Mouse (Mus musculus): ENCODE results near the gene Grem1. TPM values are rescaled to one million over a fixed set of nuclear protein-coding genes. Genes with fewer than 3 reads are reported as not detected.

Grem1 gene
- polyA plus RNA-seq, 1 experiment from 2014 or later = 0.08 TPM

DNA sequence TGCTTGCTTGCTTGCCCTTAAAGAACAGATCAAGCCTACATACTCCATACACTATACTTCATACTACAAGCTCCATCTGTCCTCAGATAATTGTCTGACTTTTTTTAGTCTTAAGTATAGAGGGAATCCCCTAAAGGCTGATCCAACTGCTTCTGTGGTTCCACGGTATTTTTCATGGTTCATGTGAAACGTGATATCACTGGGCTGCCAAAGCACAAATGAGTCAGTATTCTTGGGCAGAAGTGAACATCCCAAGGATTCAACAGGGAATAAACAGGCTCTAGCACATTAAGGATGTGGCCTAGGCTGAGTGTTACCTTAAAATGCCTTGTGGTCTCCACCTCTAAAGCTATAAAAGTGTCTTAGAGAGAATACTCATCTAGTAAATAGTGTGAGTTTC lies 45.0 kb downstream of the Grem1 start:
- Histone ChIP-seq H3K27me3 (ENCODE audit: control insufficient read depth, insufficient read depth, low read depth, low read length) (no peaks in the 10 kb centered on the region), H3K4me3 (ENCODE audit: low read depth, low read length) (no peak overlapping the region), H3K9me3 (replicated peaks; ENCODE audit: control insufficient read depth, low read length) (no peaks in the 10 kb centered on the region), H3K27ac (ENCODE audit: low read length) (no peak overlapping the region), H3K4me2 (ENCODE audit: low read depth, low read length) (no peak overlapping the region), H3K4me1 (ENCODE audit: control insufficient read depth, low read depth, low read length) (no peaks in the 10 kb centered on the region), H3K9ac (ENCODE audit: low read depth, low read length) (no peak overlapping the region), H3K36me3 (ENCODE audit: control insufficient read depth, insufficient read depth) (no peaks in the 10 kb centered on the region)
- no peak for ATAC-seq (ENCODE audit: low read depth)
- 40% methylated on average over 2 of the region's 2 CpGs for WGBS (ENCODE audit: insufficient replicate concordance)

GRCm38 (mm10) chr2:113707507-113707906 lies 50.9 kb downstream of the Grem1 start:
- H3K4me3 ChIP-seq (ENCODE audit: low read depth, low read length) = no peak overlapping the region
- no peaks in the 10 kb centered on the region for H3K27me3 ChIP-seq (ENCODE audit: control insufficient read depth, insufficient read depth, low read depth, low read length)
- WGBS (ENCODE audit: insufficient replicate concordance) = 63% methylated on average over 4 of the region's 4 CpGs
- ATAC-seq (ENCODE audit: low read depth) = no peak
- H3K36me3 ChIP-seq (ENCODE audit: control insufficient read depth, insufficient read depth) = no peaks in the 10 kb centered on the region
- no peaks in the 10 kb centered on the region for H3K4me1 ChIP-seq (ENCODE audit: control insufficient read depth, low read depth, low read length)
- no peak overlapping the region for H3K27ac ChIP-seq (ENCODE audit: low read length)
- H3K4me2 ChIP-seq (ENCODE audit: low read depth, low read length) = no peak overlapping the region
- no peak overlapping the region for H3K9ac ChIP-seq (ENCODE audit: low read depth, low read length)
- no peaks in the 10 kb centered on the region for H3K9me3 ChIP-seq (replicated peaks; ENCODE audit: control insufficient read depth, low read length)

- WGBS (ENCODE audit: insufficient replicate concordance) = 48% methylated on average over 5 of the region's 5 CpGs
- H3K9me3 ChIP-seq (replicated peaks; ENCODE audit: control insufficient read depth, low read length) = no peaks in the 10 kb centered on the region
- H3K27ac ChIP-seq (ENCODE audit: low read length) = no peak overlapping the region
- no peak overlapping the region for H3K4me2 ChIP-seq (ENCODE audit: low read depth, low read length)
- no peaks in the 10 kb centered on the region for H3K27me3 ChIP-seq (ENCODE audit: control insufficient read depth, insufficient read depth, low read depth, low read length)
- H3K9ac ChIP-seq (ENCODE audit: low read depth, low read length) = no peak overlapping the region
- no peaks in the 10 kb centered on the region for H3K36me3 ChIP-seq (ENCODE audit: control insufficient read depth, insufficient read depth)
- H3K4me1 ChIP-seq (ENCODE audit: control insufficient read depth, low read depth, low read length) = no peaks in the 10 kb centered on the region
- ATAC-seq (ENCODE audit: low read depth) = no peak
- H3K4me3 ChIP-seq (ENCODE audit: low read depth, low read length) = no peak overlapping the region
Measured at GRCm38 (mm10) chr2:113701507-113701906, 56.9 kb downstream of the Grem1 start.

DNA sequence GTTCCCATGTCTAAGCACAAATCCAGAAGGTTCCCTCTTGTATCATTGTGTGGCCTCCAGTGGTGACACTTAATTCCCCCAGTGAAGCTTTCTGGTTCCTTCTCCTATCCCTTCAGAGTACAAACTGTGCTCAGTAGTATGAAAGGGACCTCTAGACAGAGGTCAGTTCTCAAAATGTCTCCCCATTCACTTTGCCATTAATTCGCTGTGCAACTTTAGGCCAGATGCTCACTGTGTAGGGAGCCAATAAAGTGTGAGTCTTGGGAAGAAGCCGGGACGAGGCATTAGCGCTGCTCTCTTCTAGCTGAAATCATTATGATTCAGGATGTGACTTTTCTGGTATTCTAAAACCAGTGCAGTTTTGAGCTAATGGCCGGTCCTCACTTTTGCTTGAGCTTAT lies 61.8 kb downstream of the Grem1 start:
- H3K4me2 ChIP-seq (ENCODE audit: low read depth, low read length) = no peak overlapping the region
- no peaks in the 10 kb centered on the region for H3K9me3 ChIP-seq (replicated peaks; ENCODE audit: control insufficient read depth, low read length)
- H3K4me1 ChIP-seq (ENCODE audit: control insufficient read depth, low read depth, low read length) = no peaks in the 10 kb centered on the region
- no peak overlapping the region for H3K9ac ChIP-seq (ENCODE audit: low read depth, low read length)
- ATAC-seq (ENCODE audit: low read depth) = no peak
- H3K27me3 ChIP-seq (ENCODE audit: control insufficient read depth, insufficient read depth, low read depth, low read length) = no peaks in the 10 kb centered on the region
- 80% methylated on average over 5 of the region's 5 CpGs for WGBS (ENCODE audit: insufficient replicate concordance)
- H3K36me3 ChIP-seq (ENCODE audit: control insufficient read depth, insufficient read depth) = no peaks in the 10 kb centered on the region
- H3K4me3 ChIP-seq (ENCODE audit: low read depth, low read length) = no peak overlapping the region
- no peak overlapping the region for H3K27ac ChIP-seq (ENCODE audit: low read length)

DNA sequence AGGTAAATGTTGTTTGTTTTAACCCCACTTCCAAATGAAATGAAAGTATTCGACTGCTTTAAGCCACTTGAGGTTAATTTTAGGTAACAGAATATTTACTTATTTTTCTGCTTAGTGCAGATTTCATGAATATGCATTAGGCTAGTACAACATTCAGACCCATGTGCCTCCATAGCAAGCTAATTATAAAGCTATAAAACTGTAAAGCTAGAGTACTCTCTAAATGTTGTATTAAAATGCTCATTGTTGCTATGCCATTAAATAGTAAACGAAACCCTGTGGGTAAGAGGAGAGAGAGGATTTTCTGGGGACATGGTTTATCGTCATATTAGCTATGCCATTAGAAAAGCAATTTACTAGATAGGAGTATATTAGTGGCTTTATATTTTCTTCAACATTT lies 62.2 kb downstream of the Grem1 start:
- H3K9ac ChIP-seq (ENCODE audit: low read depth, low read length) = no peak overlapping the region
- H3K4me1 ChIP-seq (ENCODE audit: control insufficient read depth, low read depth, low read length) = no peaks in the 10 kb centered on the region
- no peaks in the 10 kb centered on the region for H3K27me3 ChIP-seq (ENCODE audit: control insufficient read depth, insufficient read depth, low read depth, low read length)
- no peak overlapping the region for H3K27ac ChIP-seq (ENCODE audit: low read length)
- H3K9me3 ChIP-seq (replicated peaks; ENCODE audit: control insufficient read depth, low read length) = no peaks in the 10 kb centered on the region
- no peak overlapping the region for H3K4me3 ChIP-seq (ENCODE audit: low read depth, low read length)
- no peaks in the 10 kb centered on the region for H3K36me3 ChIP-seq (ENCODE audit: control insufficient read depth, insufficient read depth)
- no peak overlapping the region for H3K4me2 ChIP-seq (ENCODE audit: low read depth, low read length)
- ATAC-seq (ENCODE audit: low read depth) = no peak
- WGBS (ENCODE audit: insufficient replicate concordance) = 57% methylated on average over 3 of the region's 3 CpGs

Other genes starting within 250 kb of the Grem1 start
- gene Scg5, start 70.5 kb upstream of the Grem1 start, polyA plus RNA-seq (2015; fragmentation: Nextera tagmentation; extraction: Ambion mirVana) = 0.20 TPM in 1 of 2 replicates, not detected in the other
- gene Arhgap11a, start 90.0 kb upstream of the Grem1 start, polyA plus RNA-seq (2015; fragmentation: Nextera tagmentation; extraction: Ambion mirVana) = 17.0 and 17.7 TPM in 2 replicates

All from liver, embryonic 16.5 days (tissue).